Mouse (Mus musculus): ENCODE data around the gene Reln.

The Reln gene

DNA sequence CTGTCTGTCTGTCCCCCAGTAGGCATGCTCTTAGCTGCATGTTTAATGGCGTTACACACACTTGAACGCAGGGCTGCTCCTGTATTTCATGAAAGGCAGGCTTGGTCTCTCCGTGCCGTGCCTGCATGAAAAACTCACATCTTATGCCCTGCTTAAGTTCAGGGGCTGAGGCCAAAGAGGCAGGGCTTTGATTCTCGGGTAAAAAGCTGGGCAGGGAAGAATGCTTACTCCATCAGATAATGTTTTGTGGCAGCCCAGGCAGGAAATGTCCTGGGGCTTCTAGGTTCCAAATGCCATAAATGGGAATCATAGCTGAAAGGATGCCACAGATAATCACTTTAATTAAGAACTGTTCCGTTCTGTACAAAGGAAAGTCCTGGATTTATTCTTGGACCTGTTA is 226.0 kb downstream of the Reln start:
- DNase-seq (ENCODE audit: low spot score in 2 of 2), result no peak

DNA sequence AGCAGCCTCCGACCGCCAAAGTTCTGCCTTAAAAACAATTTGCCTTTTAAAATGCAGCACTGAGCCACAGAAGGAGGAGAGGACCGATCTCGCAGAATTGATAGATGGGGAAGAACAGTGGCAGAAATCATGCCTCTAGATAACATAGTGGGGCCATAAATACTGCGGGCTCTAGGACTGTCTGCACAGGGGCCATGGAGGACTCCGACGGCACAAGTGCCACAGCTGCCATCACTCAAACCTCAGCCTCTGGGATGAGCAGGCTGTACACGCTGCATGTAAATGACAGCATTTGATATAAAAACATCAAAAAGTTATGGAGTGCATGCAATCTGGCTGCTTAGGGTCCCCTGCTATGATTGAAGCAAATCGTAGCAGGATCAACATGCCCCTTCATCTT is 227.6 kb downstream of the Reln start:
- no peak for DNase-seq (ENCODE audit: low spot score in 2 of 2)

DNA sequence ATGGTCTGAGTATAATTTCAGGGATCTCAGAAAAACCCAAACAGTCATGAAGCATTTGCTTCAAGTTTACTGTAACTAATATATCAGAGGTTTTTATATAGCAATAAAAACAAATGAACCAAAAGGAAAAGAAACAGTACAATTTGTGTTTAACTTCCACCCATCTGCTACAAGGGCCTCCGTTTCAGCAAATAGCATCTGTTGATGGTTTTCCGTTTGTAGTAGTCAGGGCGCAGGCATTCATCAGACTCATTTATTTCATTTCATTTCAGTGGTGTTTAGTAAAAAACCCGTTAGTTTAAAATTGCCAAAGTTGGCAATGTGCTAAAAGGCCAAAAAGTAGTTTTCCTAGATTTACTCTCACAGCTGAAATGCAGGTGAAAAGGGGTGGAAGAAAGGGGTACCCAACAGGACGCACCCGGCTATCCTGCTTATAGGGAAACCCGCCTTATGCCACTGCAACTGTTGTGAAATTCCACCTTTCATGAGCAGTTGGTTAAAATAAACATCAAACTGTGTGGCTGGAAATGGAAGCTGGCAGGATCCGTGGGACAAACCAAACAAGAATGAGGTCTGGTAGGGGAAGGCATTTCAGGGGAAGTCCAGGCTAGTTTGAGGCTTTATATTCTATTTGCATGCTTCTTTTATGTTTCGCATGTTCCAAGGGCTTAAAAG is 237.6 kb downstream of the Reln start:
- DNase-seq (ENCODE audit: low spot score in 2 of 2), result no peak

DNA sequence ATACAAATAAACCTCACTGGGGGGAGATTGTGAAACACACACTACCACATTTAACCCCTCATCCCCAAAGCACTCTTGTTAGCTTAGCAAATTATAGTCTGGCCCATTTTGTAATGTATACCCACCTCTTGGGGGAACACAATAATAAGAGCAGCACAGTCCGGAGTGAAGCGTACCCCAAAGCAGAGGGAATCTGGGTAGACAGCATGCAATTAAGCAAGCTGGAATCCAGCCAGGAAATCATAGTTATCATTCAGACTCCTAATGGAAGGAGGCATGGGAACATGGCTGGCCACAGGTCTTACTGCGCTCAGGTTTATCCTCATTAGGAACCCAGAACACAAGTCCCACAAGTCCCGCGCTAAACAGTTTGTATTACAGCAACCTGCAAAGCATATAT is 249.5 kb downstream of the Reln start:
- DNase-seq (ENCODE audit: low spot score in 2 of 2), result no peak

DNA sequence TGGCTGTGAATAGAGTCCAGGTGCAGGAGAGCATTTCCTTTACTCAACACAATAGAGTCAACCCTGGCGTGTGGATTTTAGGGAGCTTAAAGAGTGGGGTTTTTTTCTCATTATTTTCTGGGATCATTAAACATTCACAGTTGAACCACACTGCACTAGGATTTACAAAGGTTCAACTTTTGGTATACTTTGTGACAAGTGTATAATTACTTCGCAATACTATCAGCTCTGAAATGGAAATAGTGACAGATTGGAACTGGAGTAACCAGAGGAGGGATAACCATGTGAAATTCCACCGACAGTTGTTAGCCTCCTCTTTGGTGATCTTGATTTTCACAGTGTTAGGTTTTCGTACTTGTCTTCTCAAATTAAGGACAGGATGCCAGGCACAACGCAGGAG is 250.5 kb downstream of the Reln start:
- DNase-seq (ENCODE audit: low spot score in 2 of 2), result no peak

DNA sequence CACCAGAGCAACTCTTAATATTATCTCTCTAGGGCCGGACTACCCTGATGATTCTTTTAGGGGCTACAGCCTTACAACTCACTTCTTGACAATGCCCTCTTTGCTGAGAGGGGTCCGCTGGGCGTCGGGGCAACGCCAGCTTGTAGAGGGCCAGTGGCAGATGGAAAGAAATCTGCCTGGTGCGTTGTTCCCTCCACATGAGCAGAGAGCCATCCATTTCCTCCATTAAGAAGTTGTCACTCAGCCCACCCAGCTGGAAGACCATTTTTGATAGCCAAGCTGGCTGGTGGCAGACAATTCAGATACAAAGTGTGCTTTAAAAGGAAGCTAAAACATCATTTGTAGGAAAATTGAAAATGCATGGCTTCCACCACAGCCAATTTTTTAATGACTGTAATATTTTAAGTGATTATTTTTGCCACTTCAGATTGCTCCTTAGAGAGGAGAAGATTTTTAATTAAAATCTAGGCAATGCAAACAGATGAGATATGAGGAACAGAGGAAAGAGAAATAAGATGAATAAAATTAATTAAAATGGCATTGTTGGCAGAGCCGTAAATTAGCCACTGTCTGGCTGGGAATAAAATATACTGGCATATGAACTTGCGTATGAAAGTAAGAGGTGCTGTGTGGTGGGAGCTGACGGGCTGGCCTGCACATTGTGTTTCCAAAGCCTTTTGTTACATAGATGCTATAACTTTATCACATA is 251.2 kb downstream of the Reln start:
- DNase-seq (ENCODE audit: low spot score in 2 of 2), result no peak

DNA sequence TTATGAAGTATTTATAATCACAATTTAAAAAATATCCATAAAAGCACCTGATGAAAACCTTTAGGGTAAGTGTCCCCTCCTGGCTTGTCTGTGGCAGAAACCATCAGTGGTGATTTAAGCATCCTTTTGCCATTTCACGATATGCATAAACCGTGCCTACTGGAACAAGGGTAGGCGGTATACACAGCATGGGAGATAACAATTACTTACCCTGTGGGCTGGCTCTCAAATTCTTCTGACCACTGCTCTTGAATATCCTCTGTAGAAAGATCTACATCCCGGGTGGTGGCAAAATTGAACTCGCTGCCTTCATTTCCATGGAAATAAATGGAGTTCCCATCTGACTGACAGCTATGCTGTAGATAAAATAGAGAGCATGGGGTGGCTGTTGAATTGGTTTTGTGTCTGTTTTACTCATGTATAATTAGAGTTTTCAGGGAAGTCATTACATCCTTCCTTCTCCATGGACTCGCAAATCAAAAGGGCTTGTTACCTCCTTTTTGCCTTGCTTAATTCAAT is 264.0 kb downstream of the Reln start:
- DNase-seq (ENCODE audit: low spot score in 2 of 2), result no peak

DNA sequence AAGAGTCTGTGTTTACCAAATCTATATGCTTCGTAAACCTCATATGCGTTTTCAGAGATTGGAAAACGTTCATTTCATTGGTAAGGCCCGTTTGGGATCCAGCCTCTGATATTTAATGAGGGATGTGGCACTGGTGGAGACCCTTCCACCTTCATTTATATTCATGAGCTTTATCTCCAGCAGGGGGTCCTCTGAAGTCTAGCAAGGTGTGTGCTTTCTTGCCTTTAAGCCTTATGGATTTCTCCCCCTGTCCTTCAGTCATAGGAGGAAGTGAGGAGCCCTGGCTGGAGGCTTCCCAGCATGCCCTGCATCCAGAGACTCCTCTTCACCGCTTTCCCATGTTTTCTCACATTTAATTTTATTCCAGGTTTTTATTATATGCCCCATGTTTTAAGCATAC is 269.5 kb downstream of the Reln start:
- no peak for DNase-seq (ENCODE audit: low spot score in 2 of 2)

DNA sequence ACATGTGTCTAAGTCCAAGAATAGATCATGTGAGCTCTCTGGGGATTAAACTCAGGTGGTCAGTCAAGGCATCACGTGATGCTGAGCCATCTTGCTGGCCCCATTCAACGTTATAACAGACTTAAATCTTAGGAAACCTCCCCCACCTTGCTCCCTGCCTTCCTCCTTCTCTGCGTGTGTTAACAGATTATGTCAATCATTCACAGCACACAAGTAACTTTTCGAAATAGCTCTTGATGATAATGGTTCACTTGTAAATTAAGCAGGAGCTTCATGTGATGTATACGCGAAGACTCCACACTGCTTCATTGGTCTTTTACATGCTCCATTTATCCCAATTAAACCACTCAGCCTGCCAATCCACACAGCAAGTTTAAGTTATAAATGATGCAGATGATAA is 271.9 kb downstream of the Reln start:
- DNase-seq (ENCODE audit: low spot score in 2 of 2), result no peak

DNA sequence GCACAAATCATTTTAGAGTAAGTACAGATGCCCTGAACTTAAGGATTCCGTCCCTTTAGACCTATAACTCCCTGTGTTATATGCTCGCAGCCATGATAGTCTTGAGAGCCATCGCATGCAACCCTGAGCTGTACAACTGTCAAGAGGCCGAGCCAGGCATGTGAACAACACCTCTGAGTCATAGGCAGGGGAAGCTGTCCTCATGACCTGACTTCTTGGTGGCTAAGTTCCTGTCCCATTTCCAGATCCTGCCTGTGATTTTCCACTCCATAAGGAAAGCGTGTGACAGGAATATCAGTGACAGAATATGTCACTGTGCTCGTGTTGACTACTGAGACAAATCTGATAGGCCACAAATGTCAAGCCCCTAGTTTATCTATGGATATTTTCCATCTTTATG is 285.3 kb downstream of the Reln start:
- no peak for DNase-seq (ENCODE audit: low spot score in 2 of 2)

DNA sequence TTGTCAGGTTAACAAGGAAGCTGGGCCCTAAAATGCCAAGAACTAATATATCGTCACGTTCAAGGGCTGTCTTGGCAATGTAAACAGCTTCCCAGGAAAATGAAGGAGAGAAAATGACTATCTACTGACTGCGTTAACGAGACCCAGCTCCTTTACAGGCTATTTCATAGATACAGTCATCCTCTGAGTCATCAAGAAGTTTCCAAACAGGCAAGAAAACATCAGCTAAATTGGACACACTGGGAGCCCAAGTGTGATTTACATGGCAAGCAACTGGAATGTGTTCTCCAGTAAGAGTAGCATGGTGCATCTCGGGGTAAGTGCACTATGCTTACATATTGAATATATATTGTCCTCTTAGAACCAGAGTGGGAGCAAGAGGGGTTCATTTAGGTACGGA is 302.7 kb downstream of the Reln start:
- no peak for DNase-seq (ENCODE audit: low spot score in 2 of 2)

DNA sequence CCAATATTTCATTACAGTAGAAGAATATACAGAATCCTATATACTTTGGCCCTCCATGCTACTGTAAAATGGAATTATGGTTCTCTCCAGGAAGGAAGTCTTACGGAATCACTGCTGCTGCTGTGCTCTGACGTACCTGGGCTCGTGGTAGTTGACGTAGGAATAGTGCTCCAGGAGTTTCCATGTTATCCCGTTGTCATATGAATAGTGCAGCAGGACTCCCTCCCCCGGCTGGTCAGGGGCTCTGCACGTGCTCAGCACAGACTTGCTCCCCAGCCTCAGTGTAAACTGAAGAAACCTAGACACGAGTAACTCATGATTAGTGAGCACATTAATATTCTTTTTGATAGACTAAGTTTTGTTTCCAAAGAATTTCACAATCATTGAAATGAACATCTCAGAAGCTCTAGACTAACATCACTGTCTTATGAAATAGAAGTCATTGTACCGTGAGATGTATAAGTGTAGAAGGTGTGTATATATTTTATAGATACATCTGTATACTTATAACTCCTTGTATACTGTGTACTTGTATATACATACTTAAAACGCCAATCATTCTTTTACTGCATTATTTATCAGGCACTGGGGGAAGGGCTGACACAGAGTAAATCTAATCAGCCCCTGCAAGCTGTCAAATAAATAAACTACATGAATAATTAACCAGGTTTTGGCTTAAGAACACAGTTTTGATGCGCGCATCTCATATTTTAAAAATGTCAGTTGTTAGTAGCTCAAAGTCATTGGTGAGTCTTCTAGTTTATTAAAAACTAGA is 304.9 kb downstream of the Reln start:
- no peak for DNase-seq (ENCODE audit: low spot score in 2 of 2)

DNA sequence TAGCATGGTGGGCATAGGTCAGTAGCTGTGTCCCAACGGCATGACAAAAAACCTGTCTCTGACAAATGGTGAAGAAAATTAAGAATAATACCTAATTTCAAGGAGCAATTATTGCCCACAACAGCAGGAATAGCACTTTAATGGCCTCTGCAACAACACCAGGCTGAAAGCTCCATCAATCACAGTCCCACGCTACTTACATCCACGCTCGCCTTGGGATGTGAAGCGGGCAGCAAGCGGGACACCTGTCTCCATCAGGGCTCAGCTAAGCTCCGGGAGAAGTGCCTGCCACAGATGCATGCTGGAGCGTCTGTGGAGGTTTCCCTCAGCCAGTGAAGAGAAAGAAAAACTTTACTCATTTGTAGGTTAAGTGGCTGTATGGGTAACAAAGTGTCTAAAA is 309.3 kb downstream of the Reln start:
- no peak for DNase-seq (ENCODE audit: low spot score in 2 of 2)

DNA sequence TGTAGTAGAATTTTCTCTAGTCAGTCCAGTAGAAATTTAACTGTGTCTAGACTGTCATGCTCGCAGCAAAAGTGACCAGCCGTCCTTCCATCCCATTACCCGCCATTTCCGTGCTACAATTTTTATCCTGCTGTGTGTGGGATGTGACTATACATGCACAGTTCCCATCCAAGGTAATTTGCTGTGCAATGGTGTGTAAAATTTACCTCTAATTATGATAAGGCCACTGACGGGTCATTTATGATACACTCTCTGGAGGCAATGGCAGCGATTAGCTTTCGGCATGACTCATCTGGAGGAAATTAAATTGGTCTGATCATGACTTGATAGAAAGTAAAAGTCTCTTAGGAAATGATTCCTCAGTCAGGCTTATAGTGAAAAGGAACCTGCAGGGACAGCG is 311.5 kb downstream of the Reln start:
- DNase-seq (ENCODE audit: low spot score in 2 of 2), result no peak

DNA sequence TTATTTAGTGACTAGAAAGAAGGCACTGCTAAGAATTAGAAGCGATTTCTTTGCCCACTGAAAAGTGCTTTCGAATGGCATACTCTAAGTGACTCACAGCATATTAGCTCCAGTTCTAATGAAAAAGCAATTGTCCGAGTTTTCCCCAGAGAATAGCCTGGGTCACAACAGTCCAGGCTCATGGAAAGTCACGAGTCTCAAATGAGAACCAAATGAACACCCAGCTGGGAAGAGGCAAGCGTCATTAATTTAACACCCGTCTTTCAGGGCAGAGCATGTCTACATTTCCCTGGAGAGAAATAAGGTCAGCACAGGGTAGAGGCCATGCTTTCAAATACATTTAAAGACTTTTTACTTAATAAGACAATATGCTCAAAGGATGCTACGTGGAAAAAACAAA is 312.8 kb downstream of the Reln start:
- DNase-seq (ENCODE audit: low spot score in 2 of 2), result no peak

DNA sequence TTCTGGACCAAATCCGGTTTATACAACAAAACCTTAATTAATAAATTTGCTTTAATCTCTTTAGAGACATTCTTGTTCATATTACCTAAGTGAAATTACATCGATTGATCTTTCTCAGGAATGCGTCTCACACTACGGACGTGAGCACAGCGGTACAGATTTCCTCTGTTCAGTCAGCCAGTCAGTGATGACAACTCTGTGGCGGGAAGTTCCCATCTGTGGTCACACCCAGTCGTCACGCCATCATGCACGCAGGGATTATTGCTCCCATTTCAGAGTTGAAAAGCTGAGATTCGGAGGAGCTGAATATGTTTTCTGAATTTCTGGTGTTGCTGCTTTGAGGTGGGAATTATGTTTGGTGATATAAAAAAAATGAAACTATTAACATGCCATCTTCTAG is 316.1 kb downstream of the Reln start:
- no peak for DNase-seq (ENCODE audit: low spot score in 2 of 2)

DNA sequence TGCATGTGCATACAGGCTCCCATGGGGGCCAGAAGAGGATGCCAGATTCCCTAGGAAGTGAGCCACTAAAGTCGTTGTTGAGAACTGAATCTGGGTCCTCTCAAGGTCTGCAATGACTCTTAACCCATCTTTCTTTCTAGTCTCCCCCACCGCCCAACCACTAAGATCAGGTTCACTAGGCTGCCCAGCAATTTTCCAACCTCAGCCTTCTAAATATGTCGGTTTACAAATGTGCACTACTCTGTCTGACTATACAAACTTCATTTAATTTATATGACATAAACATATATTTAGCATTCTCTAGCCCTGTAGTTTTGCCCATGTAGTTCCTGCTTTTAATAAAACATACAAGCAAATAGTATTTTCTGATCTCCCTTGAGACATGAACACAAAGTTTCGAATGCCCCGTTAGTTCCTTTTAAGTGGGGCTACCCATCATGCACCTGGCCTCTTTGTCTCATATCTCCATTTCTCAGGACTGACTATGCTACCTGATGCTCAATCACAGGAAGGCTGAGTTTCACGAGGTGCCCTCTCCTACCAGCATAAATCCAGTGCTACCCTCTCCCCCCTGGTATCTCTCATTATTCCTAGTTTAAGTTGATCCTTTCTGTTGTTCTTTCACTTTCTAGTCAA is 317.1 kb downstream of the Reln start:
- DNase-seq (ENCODE audit: low spot score in 2 of 2), result no peak

DNA sequence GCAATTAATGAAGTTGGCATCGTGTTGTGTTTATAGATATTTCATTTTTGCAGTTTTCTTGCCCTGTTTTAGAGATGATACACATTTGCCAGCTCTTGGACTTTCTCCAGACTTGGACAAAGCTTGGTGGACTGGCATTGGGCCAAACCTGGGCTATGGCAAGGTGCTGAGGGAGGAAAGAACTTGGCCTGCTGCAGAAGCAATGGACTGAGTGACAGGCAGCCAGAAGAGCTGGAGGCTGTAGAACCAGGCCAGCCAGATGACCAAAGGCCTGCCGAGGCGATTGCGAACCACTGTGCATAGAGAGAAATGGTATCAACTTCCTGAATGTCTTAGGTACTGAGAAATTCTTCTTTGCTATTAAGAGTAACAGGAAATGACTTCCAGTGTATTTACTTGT is 318.8 kb downstream of the Reln start:
- DNase-seq (ENCODE audit: low spot score in 2 of 2), result no peak

DNA sequence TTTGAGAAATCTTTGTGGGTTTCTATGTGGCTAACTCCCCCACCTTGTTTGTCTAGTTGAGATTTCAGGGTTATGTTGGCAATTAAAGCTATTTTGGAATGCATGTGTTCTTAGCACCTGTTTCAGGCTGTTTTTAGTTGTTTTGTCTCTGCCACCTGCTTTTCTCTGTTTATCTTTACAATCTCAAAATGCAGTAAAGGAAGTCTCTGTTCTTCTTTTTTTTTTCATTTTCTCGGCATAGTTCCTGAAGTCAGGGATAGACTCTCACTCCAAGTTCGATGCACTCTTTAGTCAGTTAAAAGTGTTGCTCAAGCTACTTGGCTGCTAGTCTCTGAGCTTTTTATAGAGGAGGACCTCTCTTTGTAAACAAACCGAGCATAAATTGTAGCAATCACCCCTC is 320.4 kb downstream of the Reln start:
- no peak for DNase-seq (ENCODE audit: low spot score in 2 of 2)

DNA sequence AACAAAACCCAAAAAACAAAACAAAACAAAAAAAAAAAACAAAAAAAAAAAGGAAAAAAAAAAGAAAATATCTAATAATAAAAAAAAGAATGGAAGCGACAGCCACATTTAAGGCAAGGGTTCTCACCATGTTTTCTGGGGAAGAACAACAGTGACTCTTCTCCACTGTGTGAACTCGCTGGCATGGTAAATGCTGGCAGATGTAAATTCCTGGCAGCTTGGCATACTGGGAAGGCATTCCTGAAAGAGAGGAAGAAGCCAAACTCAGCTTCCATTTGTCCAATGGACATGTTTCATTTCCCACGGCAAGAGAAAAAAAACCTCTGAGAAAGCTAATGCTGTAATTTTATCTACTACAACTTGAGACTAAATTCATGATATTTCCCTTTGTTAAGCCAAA is 326.6 kb downstream of the Reln start:
- DNase-seq (ENCODE audit: low spot score in 2 of 2), result no peak

DNA sequence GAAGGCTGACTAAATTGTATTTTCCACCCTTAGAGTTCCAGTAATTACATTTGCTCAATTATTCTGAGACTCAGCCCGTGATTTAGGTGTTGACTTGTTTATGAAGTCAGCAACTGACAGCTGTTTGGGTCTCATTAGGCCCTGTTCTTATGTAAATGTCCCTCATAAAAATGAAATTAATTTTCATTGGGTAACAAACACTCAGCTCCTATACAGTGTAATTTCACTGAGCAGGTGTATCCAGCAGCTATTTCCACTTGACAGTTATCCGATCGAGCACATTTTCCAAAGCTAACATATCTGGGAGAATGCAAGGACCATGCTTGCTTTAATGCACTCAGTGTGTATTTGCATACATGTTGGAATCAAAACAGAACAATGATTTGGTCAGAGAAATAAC is 330.0 kb downstream of the Reln start:
- no peak for DNase-seq (ENCODE audit: low spot score in 2 of 2)

DNA sequence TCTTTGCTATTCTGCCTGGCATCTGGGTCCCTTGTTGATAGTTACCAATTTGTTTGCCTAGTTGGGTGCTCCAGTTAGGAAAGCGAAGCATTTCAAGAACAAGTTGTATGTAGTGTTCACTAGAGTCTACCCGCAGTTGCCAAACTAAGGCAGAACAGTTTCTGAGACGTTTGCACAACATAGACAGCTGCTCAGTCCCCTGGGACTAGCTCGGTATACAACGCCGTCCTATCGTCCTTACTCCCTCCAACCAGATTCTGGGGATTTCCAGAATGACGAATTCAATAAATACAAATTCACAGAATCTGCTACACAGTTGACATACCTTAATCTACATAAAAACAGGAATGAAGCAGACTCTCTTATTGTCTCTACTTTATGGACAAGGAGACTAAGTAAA is 335.4 kb downstream of the Reln start:
- no peak for DNase-seq (ENCODE audit: low spot score in 2 of 2)
